Mouse (Mus musculus): ENCODE results near the gene Gnb3.

The Gnb3 gene

GRCm38 (mm10) chr6:124796200-124796599 lies 43.9 kb downstream of the Gnb3 start:
- no peak for DNase-seq

DNA sequence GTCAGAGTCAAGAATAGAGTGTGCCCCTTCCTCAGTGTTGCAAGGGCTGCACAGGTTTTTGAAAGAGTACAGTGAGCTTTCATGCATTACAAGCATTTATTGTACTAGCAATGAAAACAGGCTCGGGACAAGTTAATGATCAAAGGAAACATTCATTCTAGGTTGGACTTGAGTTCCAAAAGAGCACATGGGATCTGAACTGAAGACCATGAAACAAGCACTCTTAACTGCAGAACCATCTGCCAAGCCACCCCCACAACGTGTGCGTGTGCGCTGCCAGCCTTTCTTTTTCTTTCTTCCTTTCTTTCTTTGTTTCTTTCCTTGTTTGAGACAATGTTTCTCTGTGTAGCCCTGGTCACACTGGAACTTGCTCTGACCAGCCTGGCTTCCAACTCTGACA lies 44.3 kb downstream of the Gnb3 start:
- peak; percentile 62 to 79 for DNase-seq

- peak; percentile 58 to 63 for DNase-seq
These were observed 48.2 kb downstream of the Gnb3 start for GRCm38 (mm10) chr6:124791911-124792310.

GRCm38 (mm10) chr6:124790121-124790520 lies 50.0 kb downstream of the Gnb3 start:
- no peak for DNase-seq

- DNase-seq: no peak
These were observed 50.6 kb downstream of the Gnb3 start for GRCm38 (mm10) chr6:124789519-124789918.

DNA sequence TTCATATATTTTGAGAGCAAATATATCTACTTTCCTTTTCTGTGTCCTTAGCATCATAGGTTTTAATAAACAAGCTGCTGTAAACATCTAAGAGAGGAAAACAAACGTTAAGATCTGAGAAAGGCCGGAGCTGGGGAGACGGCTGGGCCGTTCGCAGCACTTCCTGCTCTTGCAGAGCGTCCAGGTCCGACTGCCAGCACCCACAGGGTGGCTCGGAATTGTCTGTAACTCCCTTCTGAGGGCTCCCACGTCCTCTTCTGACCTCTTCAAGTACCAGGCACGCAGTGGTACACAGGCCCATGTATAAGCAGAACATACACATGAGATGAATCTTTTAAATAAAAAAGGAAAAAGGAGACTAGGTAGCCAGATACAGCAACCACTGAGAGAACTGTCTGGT lies 52.4 kb downstream of the Gnb3 start:
- DNase-seq: no peak

DNA sequence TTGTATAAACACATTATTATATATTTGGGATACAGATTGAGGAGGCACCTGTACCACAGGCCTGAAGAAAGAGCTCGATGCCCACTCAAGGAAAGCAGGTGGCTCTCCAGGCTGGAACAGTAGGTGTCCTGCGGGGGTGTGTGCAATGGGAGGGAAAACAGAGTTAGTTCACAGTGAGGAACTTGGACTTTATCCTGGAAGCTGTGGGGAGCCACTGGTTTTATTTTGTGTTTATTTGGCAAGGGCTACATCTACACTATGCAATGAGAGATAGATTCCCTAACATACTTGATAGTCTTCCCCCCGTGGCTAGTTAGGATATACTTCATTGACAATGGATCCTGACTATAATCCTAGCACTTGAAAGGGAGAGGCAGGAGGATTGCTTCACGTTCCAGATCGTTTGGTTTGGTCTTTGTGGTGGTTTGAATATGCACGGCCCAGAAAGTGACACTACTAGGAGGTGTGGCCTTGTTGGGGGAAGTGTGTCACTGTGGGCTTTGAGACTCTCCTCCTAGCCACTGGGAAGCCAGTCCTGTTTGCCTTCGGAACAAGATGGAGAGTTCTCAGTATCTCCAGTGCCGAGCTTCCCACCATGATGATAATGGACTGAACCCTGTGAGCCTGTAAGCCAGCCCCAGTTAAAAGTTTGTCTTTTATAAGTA lies 53.2 kb downstream of the Gnb3 start:
- peak; percentile 50 to 63 for DNase-seq

Measured in kidney, postnatal 36 days (tissue).